Mouse (Mus musculus) spleen, adult 12 weeks (tissue): Measurements from ENCODE around the gene Lypd6b.
A peak's percentile ranks its signal among the peaks of the same experiment; 100 is the strongest.

Source experiments
- DNase-seq: peaks from one replicate; pipeline ENCODE4 v3.0.0; 2022; ENCODE audit warnings: low spot score

Gene Lypd6b

DNA sequence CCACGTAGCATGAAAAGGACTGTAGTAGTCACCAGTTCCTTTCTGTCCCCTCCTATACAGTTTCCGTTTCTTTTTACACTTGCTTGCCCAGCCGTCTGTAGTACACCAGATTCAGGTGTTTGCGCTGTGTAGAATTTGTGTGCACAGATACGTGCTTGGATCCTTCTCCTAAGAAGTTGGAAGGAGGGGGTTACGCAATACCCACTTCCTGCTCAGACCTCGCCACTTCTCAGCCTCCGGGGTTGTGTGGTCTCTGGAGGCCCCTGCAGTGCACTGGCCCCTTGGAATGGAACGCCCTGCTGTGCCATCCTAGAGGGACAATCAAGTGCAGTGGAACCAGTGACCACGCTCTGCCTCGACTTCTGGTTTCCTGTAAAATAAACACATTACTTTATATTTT, 16.3 kb upstream of the Lypd6b start:
- DNase-seq = no peak

- peak; percentile 23 for DNase-seq
Observed at GRCm38 (mm10) chr2:49773194-49773931, 14.1 kb upstream of the Lypd6b start.

DNA sequence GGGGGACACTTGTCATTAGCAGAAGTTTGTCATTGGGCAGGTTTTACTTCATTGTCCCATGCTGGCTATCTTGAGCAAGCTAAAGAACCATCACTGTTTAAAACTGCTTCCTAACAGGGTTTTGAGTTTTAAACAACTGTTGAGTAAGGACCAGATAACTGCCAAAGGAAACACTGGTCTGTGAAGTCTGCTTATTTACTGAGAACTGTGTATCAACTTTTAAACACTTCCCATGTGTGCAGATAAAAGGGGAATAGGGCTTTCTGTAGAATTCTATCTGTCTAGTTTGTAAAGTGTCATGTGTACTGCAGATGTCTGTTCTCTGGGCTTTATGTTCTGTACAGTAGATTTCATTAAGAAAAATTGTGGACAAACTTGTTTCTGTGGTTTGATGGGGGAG, 13.3 kb upstream of the Lypd6b start:
- DNase-seq = no peak

GRCm38 (mm10) chr2:49775187-49775586, 12.3 kb upstream of the Lypd6b start:
- no peak for DNase-seq

- DNase-seq = no peak
Observed at GRCm38 (mm10) chr2:49775735-49776134, 11.8 kb upstream of the Lypd6b start.

- no peak for DNase-seq
Observed at GRCm38 (mm10) chr2:49776407-49776806, 11.1 kb upstream of the Lypd6b start.

DNA sequence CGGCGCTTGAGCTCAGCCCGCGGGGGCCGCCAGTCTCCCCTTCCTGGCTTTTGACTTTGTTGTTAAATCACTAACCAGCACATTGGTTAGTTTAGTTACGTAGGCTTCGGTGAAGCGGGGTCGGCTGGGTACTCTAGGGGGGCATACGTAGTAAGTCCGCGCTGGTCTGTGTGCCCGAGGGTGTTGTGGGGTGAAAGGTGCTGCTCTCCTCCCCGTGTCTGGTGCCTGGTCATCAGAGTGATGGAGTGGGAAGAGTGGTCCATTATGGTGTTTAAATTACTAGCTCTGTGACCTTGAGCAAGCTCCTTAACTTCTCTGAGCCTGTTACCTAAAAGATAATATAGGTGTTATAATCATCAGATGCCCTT, 547 bp downstream of the Lypd6b start:
- DNase-seq = no peak

DNA sequence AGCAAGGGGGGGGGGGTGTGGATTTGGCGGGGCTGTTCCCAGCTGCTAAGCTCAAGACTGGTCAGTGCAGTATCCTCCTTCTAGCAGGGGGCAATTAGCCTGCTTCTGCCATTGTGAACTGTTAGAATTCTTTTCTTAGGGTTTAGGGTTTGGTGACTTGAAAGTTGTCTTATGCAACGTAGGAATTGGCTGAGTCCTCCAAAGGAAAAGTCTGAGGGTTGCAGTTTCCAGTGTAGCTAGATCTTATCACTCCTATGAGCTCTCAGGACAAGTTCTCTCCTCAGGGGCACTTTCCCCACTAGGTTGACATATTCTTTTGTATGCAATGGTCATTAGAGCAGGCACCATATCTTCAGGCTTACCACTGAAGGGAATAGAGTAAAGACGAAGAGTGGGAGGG, 1.2 kb downstream of the Lypd6b start:
- no peak for DNase-seq

DNA sequence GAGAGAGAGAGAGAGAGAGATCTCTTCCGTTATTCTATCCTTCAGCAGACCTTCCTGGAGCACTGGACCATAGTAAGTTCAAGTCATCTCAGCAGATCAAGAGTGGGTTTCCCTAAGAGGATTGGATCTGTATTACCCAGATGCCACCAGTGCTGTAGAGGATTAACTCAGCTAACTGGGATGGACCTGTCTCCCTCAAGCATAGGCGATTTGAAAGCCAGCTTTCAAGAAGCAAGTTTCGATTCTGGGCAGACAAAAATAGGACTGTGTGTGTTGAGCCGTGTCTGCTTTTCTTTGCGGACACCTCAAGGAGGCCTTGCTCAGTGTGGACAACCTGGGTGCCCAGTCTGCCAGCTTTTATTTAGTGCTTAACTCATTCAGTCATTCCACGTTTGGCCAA, 1.6 kb downstream of the Lypd6b start:
- DNase-seq = no peak

DNA sequence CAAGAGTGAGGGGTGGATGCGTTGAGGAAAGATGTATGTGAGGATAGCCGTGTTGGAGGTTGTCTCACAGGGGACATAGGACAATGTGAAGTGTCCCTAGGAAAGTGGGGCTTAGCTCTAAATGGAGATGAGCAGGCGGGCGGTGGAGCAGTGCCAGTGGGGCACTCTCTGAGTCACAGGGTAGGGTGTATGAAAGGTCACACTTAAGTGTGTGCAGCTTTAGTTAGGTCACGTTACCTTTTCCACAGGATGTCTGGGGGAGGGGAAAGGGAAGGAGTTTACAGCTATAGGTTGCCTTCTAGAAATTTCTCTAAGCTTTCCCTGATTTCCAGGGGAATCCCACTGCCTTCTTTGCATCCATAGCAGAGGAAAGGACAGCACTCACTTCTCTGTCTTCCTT, 2.0 kb downstream of the Lypd6b start:
- no peak for DNase-seq

- no peak for DNase-seq
Observed at GRCm38 (mm10) chr2:49797444-49798143, 10.1 kb downstream of the Lypd6b start.

DNA sequence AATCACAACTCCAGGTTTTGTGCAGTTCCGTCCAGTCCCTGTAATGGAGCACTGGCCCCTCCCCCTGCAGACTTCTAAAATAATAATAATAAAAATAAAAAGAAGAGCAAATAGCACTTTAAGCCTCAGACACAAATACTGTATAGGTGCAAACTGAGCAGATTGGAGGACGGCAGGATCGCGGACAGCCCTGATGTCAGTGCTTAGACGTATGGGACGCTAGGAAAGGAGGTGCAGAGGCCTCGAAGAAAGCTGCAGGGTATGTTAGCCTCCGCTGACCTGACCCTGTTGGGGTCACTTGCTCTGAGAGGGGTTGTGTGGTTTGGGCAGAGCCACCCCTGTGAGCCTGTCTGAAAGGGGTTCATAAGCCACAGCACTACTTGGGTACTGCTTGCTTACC, 17.0 kb downstream of the Lypd6b start:
- DNase-seq = no peak

- DNase-seq = no peak
Observed at GRCm38 (mm10) chr2:49805736-49806371, 18.4 kb downstream of the Lypd6b start.

DNA sequence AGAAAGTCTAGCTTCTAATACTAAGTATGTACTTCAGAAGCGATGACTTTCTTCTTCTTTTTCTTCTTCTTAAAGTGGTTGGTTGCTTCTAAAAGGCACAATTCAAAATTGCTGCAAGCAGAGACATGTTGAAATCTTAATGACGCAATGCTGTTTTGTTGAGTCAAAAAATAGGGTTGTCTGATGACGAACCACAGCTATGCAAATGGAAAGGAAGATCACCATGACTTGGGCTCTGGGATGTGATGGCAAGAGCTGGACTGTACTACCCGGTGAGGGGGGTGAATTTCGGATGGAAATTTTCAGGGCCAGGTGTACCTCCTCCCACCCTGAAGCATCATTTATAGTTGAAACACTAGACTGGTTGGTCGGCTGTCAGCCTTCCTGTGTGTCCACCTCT, 22.0 kb downstream of the Lypd6b start:
- no peak for DNase-seq

DNA sequence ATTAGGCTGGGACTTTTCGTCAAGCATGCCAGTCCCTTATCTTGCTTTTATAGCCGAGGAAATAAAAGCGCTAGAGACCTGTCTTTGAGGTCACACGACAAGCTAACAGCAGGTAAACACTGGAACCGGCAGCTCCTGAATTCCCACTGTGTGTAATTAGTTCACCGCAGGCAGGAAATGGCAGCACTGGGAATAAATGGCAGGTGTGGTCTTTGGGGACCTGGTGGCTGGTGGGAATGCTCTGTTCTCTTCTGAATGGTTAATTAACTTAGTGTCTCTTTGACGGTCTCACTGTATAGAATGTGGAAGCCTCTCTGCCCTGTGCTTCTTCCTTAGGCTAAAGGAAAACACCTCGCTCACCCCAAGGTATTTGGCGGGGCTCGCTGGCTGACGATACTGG, 23.9 kb downstream of the Lypd6b start:
- no peak for DNase-seq

DNA sequence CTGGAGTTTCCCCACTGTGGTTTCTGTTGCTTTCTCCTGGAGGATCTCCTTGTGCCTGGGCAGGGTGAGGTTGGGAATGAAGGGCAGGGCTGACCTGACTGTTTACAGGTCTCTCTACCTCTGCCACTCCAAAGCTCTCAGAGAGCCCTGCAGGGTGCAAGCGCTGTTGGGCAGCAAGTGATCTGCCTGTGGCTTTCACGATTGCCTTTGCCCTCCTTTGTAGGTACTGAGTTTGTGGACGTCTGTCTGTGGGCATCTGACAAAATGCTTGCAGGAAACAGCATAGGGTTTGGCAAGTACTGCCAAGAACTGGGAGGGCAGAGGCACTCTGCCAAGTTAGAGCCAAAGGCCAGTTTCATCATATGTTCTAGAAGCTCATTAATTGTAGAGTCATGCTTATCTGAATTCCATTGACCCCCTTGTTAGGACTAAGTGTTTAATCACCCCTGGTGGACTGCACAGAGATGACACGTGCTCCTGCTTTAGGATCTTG, 24.4 kb downstream of the Lypd6b start:
- DNase-seq = no peak

DNA sequence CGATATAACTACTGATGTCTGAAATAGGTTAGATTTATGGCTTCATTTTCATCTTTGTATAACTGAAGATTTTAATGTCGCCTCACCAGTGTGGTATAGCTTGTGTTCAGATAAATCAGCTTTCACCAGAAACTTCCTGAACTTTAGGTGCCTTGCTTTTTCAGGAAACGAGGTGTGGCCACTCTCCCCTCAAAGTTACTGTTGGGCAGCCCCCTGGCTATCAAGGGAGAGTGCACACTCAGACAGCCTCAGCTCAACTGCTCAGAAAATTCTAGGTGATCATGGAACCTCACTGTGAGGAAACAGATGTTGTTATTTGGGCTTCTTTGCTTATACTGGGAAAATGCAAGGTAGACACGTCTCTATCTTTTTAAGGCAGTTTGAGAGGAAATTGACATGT, 25.7 kb downstream of the Lypd6b start:
- DNase-seq = no peak

- no peak for DNase-seq
Observed at GRCm38 (mm10) chr2:49814011-49814410, 26.5 kb downstream of the Lypd6b start.

GRCm38 (mm10) chr2:49815696-49816320, 28.3 kb downstream of the Lypd6b start:
- DNase-seq = no peak

GRCm38 (mm10) chr2:49816549-49816948, 29.1 kb downstream of the Lypd6b start:
- no peak for DNase-seq

DNA sequence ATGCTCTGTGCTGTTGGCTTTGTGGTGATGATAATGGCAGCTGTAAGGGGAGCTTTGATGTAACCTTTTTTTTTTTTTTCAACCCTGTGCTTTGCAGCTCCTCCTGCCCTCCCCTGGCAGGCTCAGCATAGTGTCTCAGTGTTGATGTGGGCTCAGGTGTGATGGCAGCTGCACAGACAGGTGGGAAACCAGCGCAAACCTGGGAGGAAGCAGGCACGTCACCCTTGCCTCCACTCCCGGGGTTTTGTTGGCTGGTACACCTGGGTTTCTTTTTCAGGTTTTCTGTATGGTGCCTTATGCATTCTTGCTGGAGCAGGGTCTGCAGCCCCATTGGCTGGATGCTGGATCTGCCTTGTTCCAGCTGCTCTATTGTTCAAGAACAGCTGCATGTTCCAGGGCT, 29.7 kb downstream of the Lypd6b start:
- no peak for DNase-seq

GRCm38 (mm10) chr2:49818126-49818525, 30.6 kb downstream of the Lypd6b start:
- DNase-seq = no peak

GRCm38 (mm10) chr2:49822312-49822711, 34.8 kb downstream of the Lypd6b start:
- DNase-seq = no peak
